Mouse (Mus musculus): ENCODE data around the gene Lrmda. TPM values are rescaled to one million over a fixed set of nuclear protein-coding genes. Genes with fewer than 3 reads are reported as not detected.

Gene Lrmda
- polyA plus RNA-seq, 1 experiment from 2014 or later: 0.20 TPM

GRCm38 (mm10) chr14:22964796-22965660, 945.5 kb downstream of the Lrmda start:
- no peak for ATAC-seq (ENCODE audit: insufficient number of reproducible peaks, low FRiP score, low TSS enrichment, low read depth)
- Histone ChIP-seq H3K4me1 (ENCODE audit: control insufficient read depth, insufficient read depth, low read length) (peaks cover 7% of the 10 kb centered on the region), H3K36me3 (ENCODE audit: control insufficient read depth, insufficient read depth, low read length) (no peaks in the 10 kb centered on the region), H3K27ac (replicated peaks; ENCODE audit: low read depth, low read length) (no peak overlapping the region), H3K9me3 (ENCODE audit: control insufficient read depth, low read length) (no peaks in the 10 kb centered on the region), H3K9ac (ENCODE audit: low read length) (no peak overlapping the region), H3K27me3 (ENCODE audit: control insufficient read depth, insufficient read depth, low read length) (no peaks in the 10 kb centered on the region), H3K4me2 (ENCODE audit: low read depth, severe bottlenecking) (no peak overlapping the region), H3K4me3 (ENCODE audit: low read depth, low read length) (no peak overlapping the region)
- no peak for DNase-seq (ENCODE audit: low spot score)
- WGBS: 80% methylated on average over 9 of the region's 9 CpGs

- Histone ChIP-seq H3K9me3 (ENCODE audit: control insufficient read depth, low read length) (no peaks in the 10 kb centered on the region), H3K27me3 (ENCODE audit: control insufficient read depth, insufficient read depth, low read length) (no peaks in the 10 kb centered on the region), H3K9ac (ENCODE audit: low read length) (no peak overlapping the region), H3K4me2 (ENCODE audit: low read depth, severe bottlenecking) (no peak overlapping the region), H3K36me3 (ENCODE audit: control insufficient read depth, insufficient read depth, low read length) (no peaks in the 10 kb centered on the region), H3K27ac (replicated peaks; ENCODE audit: low read depth, low read length) (0 out of 2 replicates have a peak overlapping the region, but pooled peaks have one; percentile 10), H3K4me3 (ENCODE audit: low read depth, low read length) (no peak overlapping the region), H3K4me1 (ENCODE audit: control insufficient read depth, insufficient read depth, low read length) (peaks cover 7% of the 10 kb centered on the region)
- ATAC-seq (ENCODE audit: insufficient number of reproducible peaks, low FRiP score, low TSS enrichment, low read depth): peak; percentile 26; the same call in 1 of the 2 replicates
- WGBS: 34% methylated on average over 5 of the region's 5 CpGs
- peak; percentile 37 for DNase-seq (ENCODE audit: low spot score)
These were observed 949.2 kb downstream of the Lrmda start for GRCm38 (mm10) chr14:22968705-22969104.

GRCm38 (mm10) chr14:22986736-22987135, 967.2 kb downstream of the Lrmda start:
- Histone ChIP-seq H3K36me3 (ENCODE audit: control insufficient read depth, insufficient read depth, low read length) (no peaks in the 10 kb centered on the region), H3K27ac (replicated peaks; ENCODE audit: low read depth, low read length) (no peak overlapping the region), H3K27me3 (ENCODE audit: control insufficient read depth, insufficient read depth, low read length) (no peaks in the 10 kb centered on the region), H3K4me3 (ENCODE audit: low read depth, low read length) (no peak overlapping the region), H3K9me3 (ENCODE audit: control insufficient read depth, low read length) (no peaks in the 10 kb centered on the region), H3K9ac (ENCODE audit: low read length) (no peak overlapping the region), H3K4me1 (ENCODE audit: control insufficient read depth, insufficient read depth, low read length) (no peaks in the 10 kb centered on the region), H3K4me2 (ENCODE audit: low read depth, severe bottlenecking) (no peak overlapping the region)
- no peak for DNase-seq (ENCODE audit: low spot score)
- ATAC-seq (ENCODE audit: insufficient number of reproducible peaks, low FRiP score, low TSS enrichment, low read depth): no peak
- WGBS: 87% methylated on average over 2 of the region's 2 CpGs

GRCm38 (mm10) chr14:22988090-22988669, 968.7 kb downstream of the Lrmda start:
- DNase-seq (ENCODE audit: low spot score): no peak
- H3K9ac ChIP-seq (ENCODE audit: low read length): no peak overlapping the region
- H3K36me3 ChIP-seq (ENCODE audit: control insufficient read depth, insufficient read depth, low read length): no peaks in the 10 kb centered on the region
- no peak for ATAC-seq (ENCODE audit: insufficient number of reproducible peaks, low FRiP score, low TSS enrichment, low read depth)
- no peaks in the 10 kb centered on the region for H3K4me1 ChIP-seq (ENCODE audit: control insufficient read depth, insufficient read depth, low read length)
- no peaks in the 10 kb centered on the region for H3K9me3 ChIP-seq (ENCODE audit: control insufficient read depth, low read length)
- 83% methylated on average over 3 of the region's 3 CpGs for WGBS
- H3K27me3 ChIP-seq (ENCODE audit: control insufficient read depth, insufficient read depth, low read length): no peaks in the 10 kb centered on the region
- H3K4me2 ChIP-seq (ENCODE audit: low read depth, severe bottlenecking): no peak overlapping the region
- no peak overlapping the region for H3K4me3 ChIP-seq (ENCODE audit: low read depth, low read length)
- H3K27ac ChIP-seq (replicated peaks; ENCODE audit: low read depth, low read length): no peak overlapping the region

- WGBS: 34% methylated on average over 8 of the region's 8 CpGs
- Histone ChIP-seq H3K4me1 (ENCODE audit: control insufficient read depth, insufficient read depth, low read length) (peaks cover 5% of the 10 kb centered on the region), H3K27ac (replicated peaks; ENCODE audit: low read depth, low read length) (no peak overlapping the region), H3K36me3 (ENCODE audit: control insufficient read depth, insufficient read depth, low read length) (no peaks in the 10 kb centered on the region), H3K4me3 (ENCODE audit: low read depth, low read length) (no peak overlapping the region), H3K4me2 (ENCODE audit: low read depth, severe bottlenecking) (no peak overlapping the region), H3K27me3 (ENCODE audit: control insufficient read depth, insufficient read depth, low read length) (no peaks in the 10 kb centered on the region), H3K9ac (ENCODE audit: low read length) (no peak overlapping the region), H3K9me3 (ENCODE audit: control insufficient read depth, low read length) (no peaks in the 10 kb centered on the region)
- DNase-seq (ENCODE audit: low spot score): peak; percentile 48
- ATAC-seq (ENCODE audit: insufficient number of reproducible peaks, low FRiP score, low TSS enrichment, low read depth): no peak
These were observed 975.8 kb downstream of the Lrmda start for GRCm38 (mm10) chr14:22995184-22995935.

DNA sequence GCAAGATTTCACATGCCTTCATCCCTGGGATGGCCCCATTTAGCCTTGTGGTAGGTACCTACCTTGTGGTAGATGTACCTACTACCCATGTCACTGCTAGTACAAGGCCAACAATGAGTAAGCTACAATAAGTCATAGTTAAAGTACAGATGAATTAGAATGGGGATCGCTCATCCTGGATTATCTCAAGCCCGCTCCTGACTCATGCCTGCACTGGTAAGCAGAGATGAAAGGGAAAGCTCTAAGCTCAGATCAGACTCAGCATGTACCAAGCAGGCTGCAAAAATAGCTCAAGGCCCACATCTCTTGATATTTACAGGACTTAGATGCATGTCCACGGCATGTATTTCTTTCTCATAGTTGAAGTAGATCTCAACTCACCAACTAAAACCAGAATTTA, 979.4 kb downstream of the Lrmda start:
- Histone ChIP-seq H3K4me2 (ENCODE audit: low read depth, severe bottlenecking) (no peak overlapping the region), H3K9me3 (ENCODE audit: control insufficient read depth, low read length) (no peaks in the 10 kb centered on the region), H3K36me3 (ENCODE audit: control insufficient read depth, insufficient read depth, low read length) (no peaks in the 10 kb centered on the region), H3K27me3 (ENCODE audit: control insufficient read depth, insufficient read depth, low read length) (no peaks in the 10 kb centered on the region), H3K4me3 (ENCODE audit: low read depth, low read length) (no peak overlapping the region), H3K4me1 (ENCODE audit: control insufficient read depth, insufficient read depth, low read length) (peaks cover 5% of the 10 kb centered on the region), H3K9ac (ENCODE audit: low read length) (no peak overlapping the region), H3K27ac (replicated peaks; ENCODE audit: low read depth, low read length) (no peak overlapping the region)
- DNase-seq (ENCODE audit: low spot score) (no peak), ATAC-seq (ENCODE audit: insufficient number of reproducible peaks, low FRiP score, low TSS enrichment, low read depth) (no peak)
- 93% methylated on average over 3 of the region's 3 CpGs for WGBS

- no peak for ATAC-seq (ENCODE audit: insufficient number of reproducible peaks, low FRiP score, low TSS enrichment, low read depth)
- WGBS: 89% methylated on average over 1 of the region's 1 CpGs
- Histone ChIP-seq H3K9me3 (ENCODE audit: control insufficient read depth, low read length) (no peaks in the 10 kb centered on the region), H3K27ac (replicated peaks; ENCODE audit: low read depth, low read length) (no peak overlapping the region), H3K4me2 (ENCODE audit: low read depth, severe bottlenecking) (no peak overlapping the region), H3K4me3 (ENCODE audit: low read depth, low read length) (no peak overlapping the region), H3K36me3 (ENCODE audit: control insufficient read depth, insufficient read depth, low read length) (no peaks in the 10 kb centered on the region), H3K27me3 (ENCODE audit: control insufficient read depth, insufficient read depth, low read length) (no peaks in the 10 kb centered on the region), H3K9ac (ENCODE audit: low read length) (no peak overlapping the region), H3K4me1 (ENCODE audit: control insufficient read depth, insufficient read depth, low read length) (peaks cover 9% of the 10 kb centered on the region)
- no peak for DNase-seq (ENCODE audit: low spot score)
These were observed 992.5 kb downstream of the Lrmda start for GRCm38 (mm10) chr14:23011989-23012388.

DNA sequence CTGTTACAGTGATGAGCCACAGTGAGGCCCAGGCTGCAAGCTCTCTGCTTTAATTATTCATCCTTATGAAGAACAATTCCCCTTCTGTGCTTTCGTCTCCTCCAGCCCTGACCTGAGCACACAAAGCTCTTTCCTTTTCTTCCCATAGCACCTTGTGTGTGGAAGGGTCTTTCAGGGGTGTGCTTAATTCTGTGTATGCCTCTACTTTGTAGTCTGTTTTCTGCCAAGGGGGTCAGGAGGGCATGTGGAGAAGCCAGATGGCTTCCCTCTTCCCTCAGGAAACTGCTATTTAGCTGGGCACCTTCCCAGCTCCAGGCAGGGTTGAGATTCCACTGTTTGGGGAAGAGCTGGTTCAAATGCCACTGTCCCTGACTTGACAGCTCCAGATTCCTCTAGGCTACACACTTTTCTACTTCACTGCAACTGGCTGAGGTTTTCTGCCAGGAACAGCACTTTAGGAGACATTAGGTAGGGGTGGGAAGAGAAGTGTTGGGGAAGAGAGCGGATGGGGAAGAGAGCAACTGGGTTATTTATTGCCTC, 995.3 kb downstream of the Lrmda start:
- Histone ChIP-seq H3K4me3 (ENCODE audit: low read depth, low read length) (no peak overlapping the region), H3K4me2 (ENCODE audit: low read depth, severe bottlenecking) (no peak overlapping the region; the same call in 1 of the 2 replicates), H3K4me1 (ENCODE audit: control insufficient read depth, insufficient read depth, low read length) (peaks cover 9% of the 10 kb centered on the region), H3K27me3 (ENCODE audit: control insufficient read depth, insufficient read depth, low read length) (no peaks in the 10 kb centered on the region), H3K9ac (ENCODE audit: low read length) (no peak overlapping the region), H3K9me3 (ENCODE audit: control insufficient read depth, low read length) (no peaks in the 10 kb centered on the region), H3K27ac (replicated peaks; ENCODE audit: low read depth, low read length) (peak overlapping the region; percentile 80), H3K36me3 (ENCODE audit: control insufficient read depth, insufficient read depth, low read length) (no peaks in the 10 kb centered on the region)
- peak; percentile 56 for DNase-seq (ENCODE audit: low spot score)
- WGBS: 9% methylated on average over 2 of the region's 2 CpGs
- ATAC-seq (ENCODE audit: insufficient number of reproducible peaks, low FRiP score, low TSS enrichment, low read depth): no peak
